Mouse (Mus musculus): ENCODE measurements around the gene Fbxl17. TPM values are rescaled to one million over a fixed set of nuclear protein-coding genes. Genes with fewer than 3 reads are reported as not detected.

Gene Fbxl17
- polyA plus RNA-seq, 1 experiment from 2014 or later, result 3.8 TPM

DNA sequence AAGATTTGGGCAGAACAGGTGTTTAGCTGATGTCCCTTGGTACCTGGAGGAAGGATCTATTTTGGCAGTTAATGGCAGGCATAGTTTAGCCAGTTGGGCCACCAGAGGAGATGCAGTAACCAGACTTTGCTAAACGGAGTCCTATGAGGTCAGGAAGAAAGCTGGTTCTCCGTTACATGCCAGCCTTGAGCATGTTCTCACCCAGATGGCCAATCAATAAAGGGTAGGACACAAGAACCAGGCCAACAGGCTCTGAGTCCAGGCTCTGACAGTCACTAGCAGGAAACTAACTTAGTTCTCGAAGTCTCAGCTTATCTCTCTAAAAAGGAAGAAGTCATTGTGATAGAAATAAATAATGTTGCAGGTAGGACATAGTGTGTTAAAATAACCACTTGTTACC lies 341.4 kb downstream of the Fbxl17 start:
- H3K9me3 ChIP-seq, result no peaks in the 10 kb centered on the region
- WGBS, result 69% methylated on average over 3 of the region's 3 CpGs
- H3K27ac ChIP-seq (replicated peaks), result no peak overlapping the region
- H3K36me3 ChIP-seq (replicated peaks), result no peaks in the 10 kb centered on the region
- no peak for DNase-seq (ENCODE audit: low spot score)
- no peaks in the 10 kb centered on the region for H3K27me3 ChIP-seq (replicated peaks; ENCODE audit: low read depth, poor library complexity, severe bottlenecking)
- peaks cover 39% of the 10 kb centered on the region for H3K4me1 ChIP-seq
- H3K4me3 ChIP-seq, result no peak overlapping the region

- Histone ChIP-seq H3K27ac (replicated peaks) (no peak overlapping the region), H3K27me3 (replicated peaks; ENCODE audit: low read depth, poor library complexity, severe bottlenecking) (no peaks in the 10 kb centered on the region), H3K4me1 (peaks cover 39% of the 10 kb centered on the region), H3K4me3 (no peak overlapping the region), H3K36me3 (replicated peaks) (no peaks in the 10 kb centered on the region), H3K9me3 (no peaks in the 10 kb centered on the region)
- DNase-seq (ENCODE audit: low spot score), result no peak
- WGBS, result 51% methylated on average over 6 of the region's 6 CpGs
Observed at GRCm38 (mm10) chr17:63157906-63158305, 341.9 kb downstream of the Fbxl17 start.

DNA sequence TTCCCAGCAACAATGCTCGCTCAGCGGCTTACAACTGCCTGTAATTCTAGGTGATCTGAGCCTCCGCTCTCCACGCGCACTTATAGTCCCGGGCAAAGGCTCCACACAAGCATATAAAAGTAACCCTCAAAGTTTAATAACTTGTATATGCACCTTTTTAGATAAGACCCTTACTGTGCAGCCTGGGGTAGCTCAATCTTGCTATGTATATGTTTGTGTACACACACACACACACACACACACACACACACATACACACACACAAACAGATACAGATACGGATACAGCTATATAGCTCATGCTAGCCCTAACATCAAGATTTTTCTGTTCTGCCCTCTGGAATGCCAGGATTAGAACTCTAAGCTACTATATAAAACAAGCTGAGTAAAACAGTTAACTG lies 342.8 kb downstream of the Fbxl17 start:
- H3K27me3 ChIP-seq (replicated peaks; ENCODE audit: low read depth, poor library complexity, severe bottlenecking), result no peaks in the 10 kb centered on the region
- H3K36me3 ChIP-seq (replicated peaks), result no peaks in the 10 kb centered on the region
- no peak for DNase-seq (ENCODE audit: low spot score)
- H3K9me3 ChIP-seq, result no peaks in the 10 kb centered on the region
- H3K4me3 ChIP-seq, result no peak overlapping the region
- H3K27ac ChIP-seq (replicated peaks), result 0 out of 2 replicates have a peak overlapping the region, but pooled peaks have one; percentile 4
- 91% methylated on average over 7 of the region's 7 CpGs for WGBS
- peaks cover 37% of the 10 kb centered on the region for H3K4me1 ChIP-seq

- Histone ChIP-seq H3K9me3 (no peaks in the 10 kb centered on the region), H3K4me3 (no peak overlapping the region), H3K27ac (replicated peaks) (no peak overlapping the region), H3K4me1 (peaks cover 35% of the 10 kb centered on the region), H3K36me3 (replicated peaks) (no peaks in the 10 kb centered on the region), H3K27me3 (replicated peaks; ENCODE audit: low read depth, poor library complexity, severe bottlenecking) (no peaks in the 10 kb centered on the region)
- DNase-seq (ENCODE audit: low spot score), result no peak
- 36% methylated on average over 2 of the region's 2 CpGs for WGBS
Observed at GRCm38 (mm10) chr17:63146514-63146913, 353.3 kb downstream of the Fbxl17 start.

DNA sequence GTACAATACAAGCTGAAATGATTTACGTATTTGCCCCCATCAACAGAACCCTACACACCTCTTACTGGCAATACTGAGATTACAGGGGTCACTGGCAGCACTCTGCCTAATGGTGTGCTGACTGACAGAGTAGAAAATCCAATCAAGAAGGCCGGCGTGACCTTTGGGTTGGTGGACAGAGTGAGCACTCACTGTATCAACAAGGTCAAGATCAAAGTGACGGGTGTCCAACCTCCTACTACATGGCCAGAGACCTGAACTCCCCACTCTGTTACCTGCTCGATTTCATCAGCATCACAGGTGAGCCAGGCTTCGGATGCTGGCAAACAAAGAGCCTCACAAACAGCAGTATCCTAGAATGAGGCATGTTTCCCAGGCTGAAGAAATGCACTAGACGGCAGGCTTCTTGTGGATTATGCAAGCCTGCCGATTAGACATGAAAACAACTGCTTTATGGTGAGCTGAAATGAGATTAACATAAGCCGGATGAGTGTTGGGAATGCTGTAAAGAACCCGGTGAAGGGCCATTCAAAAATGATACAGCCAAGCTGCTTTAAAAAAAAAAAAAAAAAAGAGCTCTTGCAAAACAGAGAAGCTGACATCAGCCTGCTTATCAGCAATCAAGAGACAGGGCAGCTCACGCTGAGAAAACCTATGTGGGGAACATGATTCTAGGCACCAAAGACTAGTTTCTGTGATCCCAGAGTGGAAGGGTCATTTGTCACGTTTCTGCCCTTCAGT lies 353.9 kb downstream of the Fbxl17 start:
- H3K4me3 ChIP-seq, result no peak overlapping the region
- WGBS, result 41% methylated on average over 12 of the region's 12 CpGs

GRCm38 (mm10) chr17:63145311-63145741 lies 354.5 kb downstream of the Fbxl17 start:
- no peak for DNase-seq (ENCODE audit: low spot score)
- Histone ChIP-seq H3K4me1 (peaks cover 35% of the 10 kb centered on the region), H3K27me3 (replicated peaks; ENCODE audit: low read depth, poor library complexity, severe bottlenecking) (no peaks in the 10 kb centered on the region), H3K9me3 (no peaks in the 10 kb centered on the region), H3K36me3 (replicated peaks) (no peaks in the 10 kb centered on the region), H3K27ac (replicated peaks) (peak overlapping the region; percentile 16), H3K4me3 (no peak overlapping the region)
- 55% methylated on average over 5 of the region's 5 CpGs for whole genome bisulfite sequencing

More for the DNA sequence above, 353.9 kb downstream of the Fbxl17 start:
- Histone ChIP-seq H3K27me3 (replicated peaks; ENCODE audit: low read depth, poor library complexity, severe bottlenecking) (no peaks in the 10 kb centered on the region), H3K9me3 (no peaks in the 10 kb centered on the region), H3K36me3 (replicated peaks) (no peaks in the 10 kb centered on the region), H3K27ac (replicated peaks) (peak overlapping the region; percentile 16), H3K4me1 (peaks cover 35% of the 10 kb centered on the region)
- DNase-seq (ENCODE audit: low spot score), result no peak

GRCm38 (mm10) chr17:63143825-63144224 lies 356.0 kb downstream of the Fbxl17 start:
- 64% methylated on average over 7 of the region's 7 CpGs for WGBS
- Histone ChIP-seq H3K4me1 (peaks cover 33% of the 10 kb centered on the region), H3K9me3 (no peaks in the 10 kb centered on the region), H3K27me3 (replicated peaks; ENCODE audit: low read depth, poor library complexity, severe bottlenecking) (no peaks in the 10 kb centered on the region), H3K27ac (replicated peaks) (no peak overlapping the region), H3K4me3 (no peak overlapping the region), H3K36me3 (replicated peaks) (no peaks in the 10 kb centered on the region)
- no peak for DNase-seq (ENCODE audit: low spot score)

DNA sequence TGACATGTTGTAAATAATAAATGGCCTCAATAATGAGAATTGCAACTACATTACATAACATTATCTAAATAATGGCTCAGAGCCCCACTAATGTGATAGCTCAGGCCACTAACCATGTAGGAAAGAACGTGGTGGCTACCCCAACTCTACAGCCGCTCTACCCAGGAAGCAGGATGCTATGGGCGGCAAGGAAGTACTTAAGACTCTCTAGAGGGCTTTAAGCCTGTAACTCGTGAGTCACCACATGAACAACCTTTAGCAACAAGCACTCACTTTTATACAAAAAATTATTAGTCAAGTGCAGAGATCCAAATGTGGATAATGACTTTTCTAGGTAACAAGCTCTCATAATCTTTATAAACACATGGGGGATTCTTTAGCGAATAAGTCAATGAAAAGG lies 365.0 kb downstream of the Fbxl17 start:
- H3K4me3 ChIP-seq, result no peak overlapping the region
- no peak for DNase-seq (ENCODE audit: low spot score)
- no peaks in the 10 kb centered on the region for H3K27me3 ChIP-seq (replicated peaks; ENCODE audit: low read depth, poor library complexity, severe bottlenecking)
- 88% methylated on average over 5 of the region's 5 CpGs for WGBS
- H3K36me3 ChIP-seq (replicated peaks), result peaks cover 8% of the 10 kb centered on the region
- peaks cover 3% of the 10 kb centered on the region; the same call in 1 of the 2 replicates for H3K4me1 ChIP-seq
- no peak overlapping the region for H3K27ac ChIP-seq (replicated peaks)
- H3K9me3 ChIP-seq, result peaks cover 5% of the 10 kb centered on the region; the same call in 1 of the 2 replicates

DNA sequence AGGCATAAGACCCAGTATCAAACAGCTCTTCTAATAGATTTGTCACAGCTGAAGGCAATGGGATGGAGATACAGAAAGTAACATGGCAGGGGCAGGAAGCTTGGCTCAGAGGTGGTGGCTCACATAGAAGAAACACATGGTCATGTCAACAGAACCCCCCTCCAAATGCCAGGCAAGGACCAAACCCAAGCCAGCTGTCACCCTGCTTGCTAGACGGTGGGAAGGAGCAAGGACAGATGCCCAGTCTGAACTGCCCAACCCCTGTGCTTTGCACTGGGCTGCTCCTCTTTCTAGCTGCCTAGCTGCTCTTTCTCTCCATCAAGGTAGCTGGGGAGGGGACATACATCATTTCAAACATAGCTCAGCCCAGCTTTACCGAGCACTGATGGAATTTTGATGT lies 377.4 kb downstream of the Fbxl17 start:
- no peaks in the 10 kb centered on the region for H3K9me3 ChIP-seq
- 86% methylated on average over 2 of the region's 2 CpGs for WGBS

DNA sequence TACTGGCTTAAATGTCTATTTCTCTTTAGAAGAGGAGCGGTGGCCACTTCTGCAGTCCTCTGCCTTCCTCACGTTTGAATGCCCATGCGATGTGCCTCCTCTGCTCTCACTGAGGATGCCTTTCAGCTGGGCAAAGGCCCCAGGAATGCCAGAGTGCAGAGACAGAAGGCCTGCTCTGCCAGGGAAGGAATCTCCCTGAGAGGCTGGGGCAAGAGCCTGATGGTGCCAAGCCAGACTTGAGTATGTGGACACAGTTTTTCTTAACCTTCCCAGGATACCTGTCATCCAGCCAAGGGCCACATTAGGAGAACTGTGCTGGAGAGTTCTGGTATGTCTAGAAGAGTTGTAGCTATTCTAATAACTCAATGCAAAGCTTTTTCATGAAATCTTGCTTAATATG lies 380.1 kb downstream of the Fbxl17 start:
- Histone ChIP-seq H3K4me3 (no peak overlapping the region), H3K36me3 (replicated peaks) (no peaks in the 10 kb centered on the region)
- WGBS, result 84% methylated on average over 3 of the region's 3 CpGs

More for the DNA sequence above, 377.4 kb downstream of the Fbxl17 start:
- Histone ChIP-seq H3K4me3 (no peak overlapping the region), H3K36me3 (replicated peaks) (peaks cover 3% of the 10 kb centered on the region; the same call in 1 of the 2 replicates), H3K4me1 (0 out of 2 replicates have a peak, but pooled peaks cover 2% of the 10 kb centered on the region), H3K27me3 (replicated peaks; ENCODE audit: low read depth, poor library complexity, severe bottlenecking) (no peaks in the 10 kb centered on the region), H3K27ac (replicated peaks) (no peak overlapping the region)
- DNase-seq (ENCODE audit: low spot score), result no peak

GRCm38 (mm10) chr17:63119077-63119476 lies 380.7 kb downstream of the Fbxl17 start:
- Histone ChIP-seq H3K9me3 (no peaks in the 10 kb centered on the region), H3K36me3 (replicated peaks) (no peaks in the 10 kb centered on the region), H3K4me3 (no peak overlapping the region), H3K4me1 (0 out of 2 replicates have a peak, but pooled peaks cover 5% of the 10 kb centered on the region), H3K27me3 (replicated peaks; ENCODE audit: low read depth, poor library complexity, severe bottlenecking) (no peaks in the 10 kb centered on the region), H3K27ac (replicated peaks) (no peak overlapping the region)
- DNase-seq (ENCODE audit: low spot score), result no peak
- WGBS, result 81% methylated on average over 7 of the region's 7 CpGs

More for the DNA sequence above, 380.1 kb downstream of the Fbxl17 start:
- no peak for DNase-seq (ENCODE audit: low spot score)
- Histone ChIP-seq H3K9me3 (no peaks in the 10 kb centered on the region), H3K27ac (replicated peaks) (no peak overlapping the region), H3K4me1 (0 out of 2 replicates have a peak, but pooled peaks cover 5% of the 10 kb centered on the region), H3K27me3 (replicated peaks; ENCODE audit: low read depth, poor library complexity, severe bottlenecking) (no peaks in the 10 kb centered on the region)

GRCm38 (mm10) chr17:63117130-63117529 lies 382.7 kb downstream of the Fbxl17 start:
- Histone ChIP-seq H3K27ac (replicated peaks) (no peak overlapping the region), H3K4me3 (no peak overlapping the region), H3K9me3 (no peaks in the 10 kb centered on the region), H3K4me1 (0 out of 2 replicates have a peak, but pooled peaks cover 5% of the 10 kb centered on the region), H3K27me3 (replicated peaks; ENCODE audit: low read depth, poor library complexity, severe bottlenecking) (no peaks in the 10 kb centered on the region), H3K36me3 (replicated peaks) (no peaks in the 10 kb centered on the region)
- 80% methylated on average over 5 of the region's 5 CpGs for WGBS
- DNase-seq (ENCODE audit: low spot score), result peak; percentile 30

All from embryonic facial prominence, embryonic 10.5 days (tissue).